Mouse (Mus musculus) CH12.LX (cell line): ENCODE results near the gene Prickle2. TPM values are rescaled to one million over a fixed set of nuclear protein-coding genes. Genes with fewer than 3 reads are reported as not detected.

Experiments
- DNase-seq: peaks from one replicate; pipeline ENCODE4 v3.0.0-alpha.2; 2013; ENCODE audit errors: extremely low read depth
- H3K27ac ChIP-seq: 2 replicates; pipeline ENCODE4 v1.5.1; 2012; ENCODE audit warnings: low read depth, mild to moderate bottlenecking, control low read depth, moderate library complexity; ENCODE audit not compliant: insufficient read depth
- H3K27me3 ChIP-seq: replicated peaks from 2 replicates; pipeline ENCODE3; 2012; ENCODE audit warnings: inconsistent platforms
- H3K36me3 ChIP-seq, 2 experiments: replicated peaks in 1 of 2; 2 replicates each; pipeline versions ENCODE3 to v1.6.1; 2012; ENCODE audit warnings: inconsistent platforms in 1 of 2, low read length in 1 of 2, mild to moderate bottlenecking in 1 of 2, mixed read lengths in 1 of 2, moderate library complexity in 1 of 2; ENCODE audit not compliant: control insufficient read depth in 1 of 2, insufficient read depth in 1 of 2
- H3K4me1 ChIP-seq, 2 experiments: 2 replicates each; pipeline ENCODE4 v1.6.1; 2012; ENCODE audit warnings: inconsistent platforms in 1 of 2, moderate library complexity in 1 of 2; ENCODE audit not compliant: insufficient read depth in 2 of 2, control insufficient read depth in 1 of 2
- H3K4me2 ChIP-seq: 2 replicates; pipeline ENCODE4 v1.6.1; 2012; ENCODE audit warnings: low read depth, mild to moderate bottlenecking, control low read depth; ENCODE audit not compliant: poor library complexity, insufficient read depth, severe bottlenecking
- H3K4me3 ChIP-seq, 3 experiments: fragments of 150-350 bp in 1 of 3; sonication (generic) in 1 of 3; replicated peaks in 1 of 3; 2 replicates each; pipeline versions ENCODE3 to v1.5.1; 2011 to 2012; ENCODE audit warnings: low read depth in 2 of 3, low read length in 2 of 3, mild to moderate bottlenecking in 2 of 3, moderate library complexity in 2 of 3, control low read depth in 1 of 3, improper control_type of control experiment in 1 of 3, inconsistent platforms in 1 of 3, mixed read lengths in 1 of 3; ENCODE audit not compliant: poor library complexity in 1 of 3
- H3K79me2 ChIP-seq: replicated peaks from 2 replicates; pipeline ENCODE4 v1.6.1; 2012; ENCODE audit warnings: mild to moderate bottlenecking, moderate library complexity; ENCODE audit not compliant: control insufficient read depth, poor library complexity, insufficient read depth, severe bottlenecking; ENCODE audit errors: extremely low read depth
- H3K9ac ChIP-seq: 2 replicates; pipeline ENCODE4 v1.6.1; 2012; ENCODE audit warnings: low read depth, mild to moderate bottlenecking, control low read depth, moderate library complexity; ENCODE audit not compliant: insufficient read depth
- H3K9me3 ChIP-seq: replicated peaks from 2 replicates; pipeline ENCODE3; 2012; ENCODE audit warnings: low read length, inconsistent platforms, mixed read lengths
- ELF1 ChIP-seq: IDR thresholded peaks from 2 replicates; pipeline ENCODE4 v1.6.1; 2014; ENCODE audit warnings: low read depth, mild to moderate bottlenecking, inconsistent platforms, low read length, improper control_type of control experiment
- EP300 ChIP-seq: IDR thresholded peaks from 2 replicates; pipeline ENCODE4 v1.6.1; 2011; ENCODE audit warnings: low read length, improper control_type of control experiment
- ETS1 ChIP-seq: conservative IDR thresholded peaks from 2 replicates; pipeline ENCODE4 v1.6.1; 2012; ENCODE audit warnings: low read depth, mild to moderate bottlenecking, inconsistent platforms, low read length, improper control_type of control experiment, moderate library complexity
- JUN ChIP-seq: IDR thresholded peaks from 2 replicates; pipeline ENCODE4 v1.6.1; 2011; ENCODE audit warnings: low read depth, mild to moderate bottlenecking, low read length, improper control_type of control experiment, moderate library complexity; ENCODE audit not compliant: insufficient read depth
- MAFK ChIP-seq: IDR thresholded peaks from 2 replicates; pipeline ENCODE4 v1.6.1; 2011; ENCODE audit warnings: low read length, improper control_type of control experiment; ENCODE audit not compliant: insufficient replicate concordance
- MAX ChIP-seq: IDR thresholded peaks from 2 replicates; pipeline ENCODE4 v1.6.1; 2011; ENCODE audit warnings: low read length, improper control_type of control experiment
- MAZ ChIP-seq: IDR thresholded peaks from 2 replicates; pipeline ENCODE4 v1.6.1; 2012; ENCODE audit warnings: low read depth, mild to moderate bottlenecking, inconsistent platforms, low read length, improper control_type of control experiment, moderate library complexity
- NELFE ChIP-seq: IDR thresholded peaks from 2 replicates; pipeline ENCODE4 v1.6.1; 2011; ENCODE audit warnings: low read depth, low read length, improper control_type of control experiment
- POLR2A ChIP-seq: IDR thresholded peaks from 2 replicates; pipeline ENCODE4 v1.6.1; 2011; ENCODE audit warnings: low read depth, mild to moderate bottlenecking, improper control_type of control experiment, low read length
- POLR2AphosphoS2 ChIP-seq: IDR thresholded peaks from 2 replicates; pipeline ENCODE4 v1.6.1; 2011; ENCODE audit warnings: low read depth, low read length, improper control_type of control experiment
- RAD21 ChIP-seq: IDR thresholded peaks from 2 replicates; pipeline ENCODE4 v1.6.1; 2011; ENCODE audit warnings: low read depth, mild to moderate bottlenecking, low read length, improper control_type of control experiment, moderate library complexity
- RCOR1 ChIP-seq: conservative IDR thresholded peaks from 2 replicates; pipeline ENCODE4 v1.6.1; 2012; ENCODE audit warnings: low read depth, mild to moderate bottlenecking, inconsistent platforms, low read length, improper control_type of control experiment
- SIN3A ChIP-seq: IDR thresholded peaks from 2 replicates; pipeline ENCODE4 v1.6.1; 2012; ENCODE audit warnings: low read length, improper control_type of control experiment, inconsistent platforms
- SMC3 ChIP-seq: IDR thresholded peaks from 2 replicates; pipeline ENCODE4 v1.6.1; 2011; ENCODE audit warnings: low read depth, low read length, improper control_type of control experiment
- TBP ChIP-seq: conservative IDR thresholded peaks from 2 replicates; pipeline ENCODE4 v1.6.1; 2011; ENCODE audit warnings: low read depth, low read length, improper control_type of control experiment
- TCF12 ChIP-seq: IDR thresholded peaks from 2 replicates; pipeline ENCODE4 v1.6.1; 2014; ENCODE audit warnings: low read depth, mild to moderate bottlenecking, inconsistent platforms, low read length, improper control_type of control experiment
- UBTF ChIP-seq: IDR thresholded peaks from 2 replicates; pipeline ENCODE4 v1.6.1; 2012; ENCODE audit warnings: low read depth, mild to moderate bottlenecking, inconsistent platforms, low read length, improper control_type of control experiment, moderate library complexity
- USF1 ChIP-seq: IDR thresholded peaks from 2 replicates; pipeline ENCODE4 v1.6.1; 2014; ENCODE audit warnings: low read depth, mild to moderate bottlenecking, inconsistent platforms, low read length, improper control_type of control experiment
- ZKSCAN1 ChIP-seq: IDR thresholded peaks from 2 replicates; pipeline ENCODE4 v1.6.1; 2012; ENCODE audit warnings: low read depth, inconsistent platforms, low read length, improper control_type of control experiment, borderline replicate concordance
- ZNF384 ChIP-seq: IDR thresholded peaks from 2 replicates; pipeline ENCODE4 v1.6.1; 2012; ENCODE audit warnings: low read depth, low read length, improper control_type of control experiment, inconsistent platforms
- dilution Hi-C: fragments of 300-500 bp; cut with MboI; formaldehyde crosslinking; loops from 2 replicates; pipeline ENCODE4 v1.14.3; 2020; ENCODE audit warnings: low sequenced_read_pairs; ENCODE audit not compliant: extremely low pct_unique_long_range_greater_than_20kb, extremely low pct_ligation_motif_present
- in situ Hi-C: fragments of 300-500 bp; cut with MboI; formaldehyde crosslinking; loops from 3 replicates; pipeline ENCODE4 v1.14.3; 2019; ENCODE audit warnings: low sequenced_read_pairs, low pct_ligation_motif_present, low pct_unique_long_range_greater_than_20kb, mixed read lengths
- polyA plus RNA-seq: library from polyadenylated mRNA; unstranded; fragments of >175 nt; gene quantifications from 2 replicates; pipeline ENCODE4 v1.2.1, GENCODE M21; 2012; ENCODE audit warnings: low read depth; ENCODE audit not compliant: insufficient read length
- total RNA-seq, 2 experiments: library from RNA; depleted of rRNA; stranded (reverse); fragments of 300-350 nt in 1 of 2; fragments of >200 nt in 1 of 2; gene quantifications; 2 replicates each; pipeline ENCODE4 v1.2.3; 2012 to 2014

Prickle2 gene
- total and polyA plus RNA-seq, 3 experiments = not detected

- H3K27me3 ChIP-seq = no peaks in the 10 kb centered on the region
- H3K9ac ChIP-seq = no peak overlapping the region
- H3K4me1 ChIP-seq = no peaks in the 10 kb centered on the region
- no peak overlapping the region for H3K4me2 ChIP-seq
- in situ Hi-C loops (no loop called here), dilution Hi-C loops (no loop called here)
- DNase-seq = no peak
- H3K9me3 ChIP-seq = peaks cover 76% of the 10 kb centered on the region
- no peaks in the 10 kb centered on the region for H3K36me3 ChIP-seq
- no peak overlapping the region for H3K27ac ChIP-seq
- no peak overlapping the region for H3K4me3 ChIP-seq
- TF ChIP-seq TBP (no peak), POLR2AphosphoS2 (no peak), MAZ (no peak), TCF12 (no peak), USF1 (no peak), POLR2A (no peak), SIN3A (no peak), ZKSCAN1 (no peak), EP300 (no peak), SMC3 (no peak), NELFE (no peak), RCOR1 (no peak), MAFK (no peak), ELF1 (no peak), MAX (no peak), UBTF (no peak), JUN (no peak), ETS1 (no peak)
- H3K79me2 ChIP-seq = no peaks in the 10 kb centered on the region
These were observed 206.5 kb downstream of the Prickle2 start for GRCm38 (mm10) chr6:92499449-92499848.

GRCm38 (mm10) chr6:92498574-92498973 lies 207.4 kb downstream of the Prickle2 start:
- no peak for DNase-seq
- Histone ChIP-seq H3K9me3 (peaks cover 74% of the 10 kb centered on the region), H3K4me2 (no peak overlapping the region), H3K27ac (no peak overlapping the region), H3K36me3 (no peaks in the 10 kb centered on the region), H3K4me3 (no peak overlapping the region), H3K79me2 (no peaks in the 10 kb centered on the region), H3K4me1 (no peaks in the 10 kb centered on the region), H3K27me3 (no peaks in the 10 kb centered on the region), H3K9ac (no peak overlapping the region)
- TF ChIP-seq RCOR1 = no peak
- TF ChIP-seq ETS1 = no peak
- TF ChIP-seq ZNF384 = no peak
- TF ChIP-seq MAFK = no peak
- no peak for TF ChIP-seq RAD21
- no peak for TF ChIP-seq EP300
- TF ChIP-seq TBP = no peak
- in situ Hi-C loops = no loop called here
- dilution Hi-C loops = no loop called here
